Mouse (Mus musculus) heart, adult 2 months (tissue): ENCODE measurements around the gene Hoxc9.

Source experiments
- CTCF ChIP-seq: fragments of 200-600 bp; IDR thresholded peaks from 2 replicates; pipeline ENCODE4 v1.8.1; 2022; ENCODE audit warnings: antibody characterized with exemption, mild to moderate bottlenecking, moderate library complexity
- EP300 ChIP-seq: fragments of 200-500 bp; IDR thresholded peaks from 2 replicates; pipeline ENCODE4 v1.6.1; 2011; ENCODE audit warnings: low read depth, low read length, control low read depth; ENCODE audit not compliant: insufficient read depth
- POLR2A ChIP-seq: fragments of 200-500 bp; IDR thresholded peaks from 2 replicates; pipeline ENCODE4 v1.6.1; 2011; ENCODE audit warnings: mild to moderate bottlenecking, low read depth, low read length, control low read depth; ENCODE audit not compliant: insufficient read depth

DNA sequence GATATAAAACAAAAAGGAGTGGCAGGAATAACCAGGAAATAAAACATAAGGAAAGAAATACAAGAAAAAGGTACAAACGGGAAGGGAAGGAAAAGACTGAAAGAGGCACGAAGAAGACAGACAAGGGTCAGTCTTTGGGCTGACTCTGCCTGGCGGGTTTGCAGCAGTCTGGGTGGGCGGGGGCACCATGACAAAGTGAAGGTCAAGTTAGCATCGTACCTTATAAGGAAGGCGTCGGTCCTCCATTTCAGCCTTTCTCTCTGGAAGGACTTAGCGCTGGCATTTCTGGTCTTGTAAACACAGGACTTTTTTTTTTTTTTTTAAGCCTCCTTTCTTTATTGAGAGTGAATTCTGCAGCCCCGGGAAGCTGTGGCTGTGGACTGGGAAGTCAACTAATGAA lies 29.0 kb upstream of the Hoxc9 start:
- TF ChIP-seq CTCF (no peak), POLR2A (no peak), EP300 (no peak)
